Mouse (Mus musculus) cerebral cortex, adult 2 months (tissue): ENCODE results near the gene Elovl7.

ENCODE experiments used
- WGBS: fragments of 180-500 bp; shearing (Covaris S2); methylation state at CpG from one replicate; pipeline ENCODE4 v1.1.7; 2018; 5-methylcytosine and 5-hydroxymethylcytosine counted together

Gene Elovl7

GRCm38 (mm10) chr13:108245086-108245697 lies 31.0 kb downstream of the Elovl7 start:
- 83% methylated on average over 11 of the region's 11 CpGs for WGBS

- WGBS, result 63% methylated on average over 5 of the region's 5 CpGs
Measured at GRCm38 (mm10) chr13:108251106-108251505, 36.9 kb downstream of the Elovl7 start.

GRCm38 (mm10) chr13:108253977-108254376 lies 39.8 kb downstream of the Elovl7 start:
- 87% methylated on average over 5 of the region's 5 CpGs for WGBS

- WGBS, result 21% methylated on average over 8 of the region's 8 CpGs
Measured at GRCm38 (mm10) chr13:108263042-108263441, 48.8 kb downstream of the Elovl7 start.

DNA sequence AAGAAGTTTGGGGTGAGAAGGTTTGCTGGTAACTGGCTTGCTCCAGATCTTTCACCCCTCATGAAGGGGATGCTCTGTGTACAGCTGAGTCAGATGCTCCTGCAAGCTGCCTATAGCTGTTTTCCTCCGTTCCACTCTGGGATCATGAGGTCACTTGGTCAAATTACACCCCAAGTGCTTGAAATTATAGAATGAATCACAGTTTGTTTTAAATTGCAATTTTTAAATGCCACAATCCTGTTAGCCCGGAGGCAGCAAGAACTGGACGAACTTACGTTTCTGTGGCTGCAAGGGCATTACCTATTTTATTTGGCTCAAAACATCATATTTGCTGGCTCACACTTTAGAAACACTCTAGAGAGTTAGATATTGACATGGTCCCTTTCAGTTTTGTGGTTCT lies 51.2 kb downstream of the Elovl7 start:
- 86% methylated on average over 4 of the region's 4 CpGs for WGBS

DNA sequence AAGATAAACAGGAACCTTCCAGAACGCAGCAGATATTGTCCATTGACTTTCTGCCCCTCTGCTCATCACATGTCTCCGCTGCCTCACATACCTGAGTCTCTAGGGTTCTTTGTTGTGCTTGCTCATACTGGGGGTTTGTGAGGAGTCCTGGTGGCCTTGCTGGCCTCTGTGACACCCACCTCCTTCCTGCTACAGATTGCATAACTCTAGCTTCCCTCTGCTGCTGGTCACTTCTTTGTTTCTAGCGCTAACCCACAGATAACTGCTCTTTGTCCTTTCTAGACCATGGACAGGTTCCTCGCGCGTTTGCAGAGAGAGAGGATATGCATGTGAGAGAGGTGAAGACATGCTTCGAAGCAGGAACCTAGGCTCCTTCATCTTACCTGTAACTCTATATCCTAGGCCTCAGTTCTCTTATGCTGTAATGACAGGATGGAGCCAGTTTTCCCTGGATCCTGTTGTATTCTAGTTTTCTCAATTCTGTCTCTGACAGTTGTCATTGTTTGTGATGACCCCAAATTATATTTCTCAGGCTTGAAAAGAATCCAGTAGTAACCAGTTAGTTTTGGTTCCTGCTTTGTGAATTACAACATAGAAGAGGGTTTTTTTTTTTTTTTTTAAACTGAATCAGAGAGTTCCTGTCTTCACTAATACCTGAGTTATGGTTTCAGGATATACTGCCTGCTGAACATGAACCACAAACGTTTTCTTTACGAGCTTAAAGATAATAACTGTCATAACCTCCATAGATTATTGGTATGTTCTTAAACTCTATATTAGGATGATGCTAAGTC lies 53.8 kb downstream of the Elovl7 start:
- 82% methylated on average over 9 of the region's 9 CpGs for WGBS

DNA sequence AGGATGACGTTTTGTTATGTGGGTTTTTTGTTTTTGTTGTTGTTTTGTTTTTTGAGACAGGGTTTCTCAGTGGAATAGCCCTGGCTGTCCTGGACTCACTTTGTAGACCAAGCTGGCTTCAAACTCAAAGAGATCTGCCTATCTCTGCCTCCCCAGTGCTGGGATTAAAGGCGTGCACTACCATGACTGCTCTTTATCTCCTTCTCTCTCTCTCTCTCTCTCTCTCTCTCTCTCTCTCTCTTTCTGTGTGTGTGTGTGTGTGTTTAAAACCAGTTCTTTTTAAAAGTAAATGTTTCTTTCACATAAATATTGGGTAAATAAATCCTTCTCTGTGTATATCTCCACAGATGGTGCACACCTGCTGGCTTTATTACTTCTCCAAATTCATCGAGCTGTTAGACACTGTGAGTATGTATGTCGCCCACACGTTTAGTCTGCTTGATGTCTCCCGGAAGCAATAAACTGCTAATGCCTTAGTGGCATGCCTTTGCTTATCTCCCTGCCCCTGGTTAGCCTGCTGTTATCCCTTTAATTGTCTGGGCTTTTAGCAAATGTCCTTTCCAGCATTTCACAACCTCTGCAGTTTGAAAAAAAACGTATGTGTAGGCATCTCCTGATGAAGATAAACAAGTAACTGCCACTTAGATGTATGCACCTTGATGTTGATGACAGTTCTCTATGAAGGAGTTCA lies 57.4 kb downstream of the Elovl7 start:
- WGBS, result 82% methylated on average over 7 of the region's 7 CpGs

GRCm38 (mm10) chr13:108272332-108272731 lies 58.1 kb downstream of the Elovl7 start:
- WGBS, result 79% methylated on average over 8 of the region's 8 CpGs

GRCm38 (mm10) chr13:108273034-108273433 lies 58.8 kb downstream of the Elovl7 start:
- 48% methylated on average over 15 of the region's 15 CpGs for WGBS

GRCm38 (mm10) chr13:108273456-108273855 lies 59.3 kb downstream of the Elovl7 start:
- 52% methylated on average over 5 of the region's 5 CpGs for WGBS

- WGBS, result 40% methylated on average over 1 of the region's 1 CpGs
Measured at GRCm38 (mm10) chr13:108276561-108276960, 62.4 kb downstream of the Elovl7 start.

GRCm38 (mm10) chr13:108277320-108277719 lies 63.1 kb downstream of the Elovl7 start:
- 91% methylated on average over 7 of the region's 7 CpGs for WGBS

DNA sequence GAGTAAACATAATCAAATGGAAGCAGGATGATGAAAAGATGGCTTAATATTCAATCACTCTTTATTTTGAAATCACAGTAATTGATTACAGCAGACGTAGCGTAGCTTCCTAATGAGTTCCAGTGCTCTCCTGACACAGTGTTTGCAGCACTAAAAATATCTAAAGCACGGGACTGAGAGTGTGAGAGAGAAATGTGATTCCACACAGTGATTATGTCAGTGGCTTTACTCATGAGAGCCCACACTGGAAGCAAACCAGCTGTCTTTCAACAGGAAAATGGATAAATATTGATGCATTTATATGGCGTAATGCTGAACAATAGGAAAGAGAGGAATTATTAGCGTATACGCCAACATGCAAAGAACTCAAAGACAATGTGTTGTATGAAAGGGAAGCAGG lies 64.4 kb downstream of the Elovl7 start:
- WGBS, result 61% methylated on average over 6 of the region's 6 CpGs

DNA sequence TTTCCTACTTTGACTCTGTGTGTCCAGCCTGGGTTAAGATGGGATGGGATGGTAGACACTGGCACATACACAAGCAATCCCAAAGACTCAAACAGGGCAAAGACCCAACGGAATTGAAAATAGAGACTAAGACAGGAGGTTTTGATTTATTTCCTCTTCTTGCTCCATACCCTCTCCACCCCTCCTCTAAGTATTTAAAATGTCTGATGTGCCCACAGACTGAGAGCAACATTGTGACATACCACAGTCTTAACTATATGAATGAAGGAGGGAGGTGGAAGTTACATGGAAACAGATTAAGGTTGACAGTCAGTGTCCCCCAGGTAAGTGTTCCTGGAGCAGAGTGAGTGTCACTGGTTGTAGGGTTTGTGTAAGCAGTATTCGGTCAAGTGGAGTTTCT lies 70.1 kb downstream of the Elovl7 start:
- WGBS, result 95% methylated on average over 2 of the region's 2 CpGs

DNA sequence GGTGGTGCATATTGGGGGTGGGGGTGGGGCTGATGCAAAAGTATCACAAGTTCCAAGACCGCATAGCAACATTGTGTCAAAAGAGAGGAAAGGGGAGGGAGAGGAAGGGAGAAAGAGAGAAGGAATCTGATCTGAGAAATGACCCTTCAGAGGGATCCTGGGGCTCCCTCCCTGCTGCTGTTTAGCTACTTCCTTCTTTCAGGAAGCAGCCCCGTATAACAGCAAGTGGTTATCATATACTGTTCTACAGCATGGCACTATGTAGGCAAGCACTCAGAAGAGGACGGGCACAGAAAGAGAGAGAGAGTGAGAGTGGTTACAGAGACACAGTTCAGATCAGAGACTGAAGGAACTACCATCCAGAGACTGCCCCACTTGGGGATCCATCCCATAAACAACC lies 73.7 kb downstream of the Elovl7 start:
- 61% methylated on average over 3 of the region's 3 CpGs for WGBS

DNA sequence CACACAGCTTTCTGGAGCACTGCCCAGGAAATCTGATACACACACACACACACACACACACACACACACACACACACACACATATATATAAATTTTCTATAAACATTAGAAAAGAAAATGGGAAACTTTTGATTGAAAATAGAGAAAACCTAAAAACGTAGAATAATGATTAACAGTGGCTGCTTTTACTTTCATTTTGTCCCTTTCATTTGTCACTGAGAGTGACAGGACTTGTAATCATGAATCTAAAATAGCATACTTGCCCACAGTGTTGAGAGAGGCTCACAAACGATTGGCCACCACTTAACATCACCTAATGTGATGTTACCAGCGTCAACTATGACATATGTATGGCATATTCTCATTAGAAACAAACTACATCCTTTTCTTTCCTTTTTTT lies 75.2 kb downstream of the Elovl7 start:
- WGBS, result 75% methylated on average over 3 of the region's 3 CpGs

GRCm38 (mm10) chr13:108290314-108290713 lies 76.1 kb downstream of the Elovl7 start:
- WGBS, result 90% methylated on average over 4 of the region's 4 CpGs

DNA sequence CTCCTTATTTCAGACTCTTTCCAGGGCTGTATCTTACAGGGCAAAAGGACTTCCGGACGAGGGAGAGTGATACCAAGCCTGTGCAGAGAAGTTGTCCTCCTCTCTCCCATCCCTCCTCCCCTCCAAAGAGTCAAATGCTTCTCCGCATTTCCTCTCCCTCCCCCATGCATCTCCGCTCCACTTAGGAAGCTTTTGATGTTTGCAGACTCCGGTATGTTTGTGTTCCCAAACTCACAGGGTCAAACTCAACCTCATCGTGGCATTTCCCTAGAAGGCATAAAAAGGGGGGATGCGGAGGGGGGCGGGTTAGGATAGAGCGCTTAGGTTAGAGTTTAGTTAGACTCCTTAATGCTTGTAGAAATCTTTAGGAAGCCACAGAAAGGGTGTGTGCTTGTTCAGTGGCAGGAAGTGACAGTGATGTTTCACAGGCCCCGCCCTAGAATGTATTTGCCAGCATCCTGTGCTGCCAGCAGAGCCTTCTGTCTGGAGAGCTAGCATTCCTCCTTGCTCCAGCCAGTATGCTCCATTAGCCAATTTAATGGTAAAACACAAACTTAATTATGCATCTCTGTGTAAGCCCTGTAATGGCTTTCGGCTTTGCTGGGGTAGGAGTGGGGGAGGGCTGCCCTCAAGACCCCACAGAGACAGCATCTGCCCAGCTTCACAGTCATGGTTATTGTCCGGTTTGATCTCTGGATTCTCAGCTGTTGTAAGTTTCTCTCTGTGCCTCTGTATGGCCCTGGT lies 83.3 kb downstream of the Elovl7 start:
- WGBS, result 37% methylated on average over 12 of the region's 12 CpGs

- WGBS, result 68% methylated on average over 5 of the region's 5 CpGs
Measured at GRCm38 (mm10) chr13:108298241-108298640, 84.0 kb downstream of the Elovl7 start.

- WGBS, result 38% methylated on average over 5 of the region's 5 CpGs
Measured at GRCm38 (mm10) chr13:108300346-108300950, 86.2 kb downstream of the Elovl7 start.

- WGBS, result 68% methylated on average over 7 of the region's 7 CpGs
Measured at GRCm38 (mm10) chr13:108301411-108301810, 87.2 kb downstream of the Elovl7 start.
